Mouse (Mus musculus) heart, embryonic 13.5 days (tissue): ENCODE measurements at regions not wholly inside any gene's neighbourhood (a gene's known extent, or its start where the extent isn't known, plus 50 kb on each side); places are given as distances from the start of the nearest gene placed in this dataset.

ENCODE experiments used
- ATAC-seq: fragments of 200-750 bp; cut with Nextera tagmentation; 2 replicates; pipeline ENCODE4 v1.8.0; 2017; ENCODE audit warnings: moderate TSS enrichment; ENCODE audit not compliant: insufficient number of reproducible peaks, low FRiP score, low TSS enrichment; ENCODE audit errors: extremely low read depth
- H3K27ac ChIP-seq: fragments of 300-500 bp; sonication (generic); replicated peaks from 2 replicates; pipeline ENCODE4 v1.5.1; 2015; ENCODE audit warnings: moderate library complexity, mild to moderate bottlenecking, inconsistent platforms
- H3K27me3 ChIP-seq: fragments of 300-500 bp; sonication (generic); replicated peaks from 2 replicates; pipeline ENCODE4 v1.6.1; 2015; ENCODE audit warnings: mild to moderate bottlenecking, inconsistent platforms
- H3K36me3 ChIP-seq: fragments of 300-500 bp; sonication (generic); 2 replicates; pipeline ENCODE4 v1.6.1; 2015; ENCODE audit warnings: mild to moderate bottlenecking, inconsistent platforms
- H3K4me1 ChIP-seq: fragments of 300-500 bp; sonication (generic); 2 replicates; pipeline ENCODE4 v1.6.1; 2015; ENCODE audit warnings: inconsistent platforms
- H3K4me2 ChIP-seq: fragments of 300-500 bp; sonication (generic); 2 replicates; pipeline ENCODE4 v1.6.1; 2015; ENCODE audit warnings: inconsistent platforms, mild to moderate bottlenecking, moderate library complexity
- H3K4me3 ChIP-seq: fragments of 300-500 bp; sonication (generic); 2 replicates; pipeline ENCODE4 v1.5.1; 2015; ENCODE audit warnings: moderate library complexity, mild to moderate bottlenecking, inconsistent platforms
- H3K9ac ChIP-seq: fragments of 300-500 bp; sonication (generic); 2 replicates; pipeline ENCODE4 v1.6.1; 2015; ENCODE audit warnings: inconsistent platforms, mild to moderate bottlenecking, moderate library complexity
- H3K9me3 ChIP-seq: fragments of 300-500 bp; sonication (generic); 2 replicates; pipeline ENCODE4 v1.6.1; 2016; ENCODE audit warnings: inconsistent platforms
- WGBS: fragments of 180-500 bp; shearing (Covaris S2); methylation state at CpG from one replicate; pipeline ENCODE4 v1.1.7; 2015; ENCODE audit warnings: mixed read lengths; 5-methylcytosine and 5-hydroxymethylcytosine counted together

- no peak for ATAC-seq
- Histone ChIP-seq H3K4me3 (no peak overlapping the region), H3K27ac (no peak overlapping the region), H3K9me3 (no peaks in the 10 kb centered on the region), H3K27me3 (no peaks in the 10 kb centered on the region), H3K9ac (no peak overlapping the region), H3K4me1 (peaks cover 11% of the 10 kb centered on the region), H3K4me2 (no peak overlapping the region), H3K36me3 (no peaks in the 10 kb centered on the region)
- 67% methylated on average over 1 of the region's 1 CpGs for WGBS
These were observed 501.8 kb downstream of the Fat4 start for GRCm38 (mm10) chr3:39388491-39388890.

DNA sequence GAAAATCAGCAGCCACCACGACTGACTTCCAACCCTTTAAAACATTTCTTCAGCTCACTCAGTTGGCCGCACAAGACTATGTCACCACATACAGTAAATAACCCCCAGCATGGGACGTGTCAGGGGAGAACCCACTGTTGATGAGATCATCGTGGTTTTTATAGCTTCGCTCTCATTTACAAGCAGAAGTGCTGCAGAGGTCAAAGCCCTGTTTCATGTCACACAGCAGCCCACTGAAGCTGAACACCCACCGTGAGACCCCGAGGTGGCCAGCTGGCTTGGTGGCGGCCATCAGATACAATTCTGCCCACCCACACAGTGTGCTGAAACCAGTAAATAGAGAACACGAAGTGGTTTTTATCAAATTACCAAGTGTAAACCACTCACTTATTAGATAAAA lies 503.7 kb downstream of the Fat4 start:
- H3K4me3 ChIP-seq, result no peak overlapping the region
- peaks cover 11% of the 10 kb centered on the region for H3K4me1 ChIP-seq
- H3K36me3 ChIP-seq, result no peaks in the 10 kb centered on the region
- H3K9ac ChIP-seq, result no peak overlapping the region
- ATAC-seq, result no peak
- no peaks in the 10 kb centered on the region for H3K27me3 ChIP-seq
- WGBS, result 31% methylated on average over 9 of the region's 9 CpGs
- peak overlapping the region; percentile 28; the same call in 1 of the 2 replicates for H3K4me2 ChIP-seq
- no peaks in the 10 kb centered on the region for H3K9me3 ChIP-seq
- H3K27ac ChIP-seq, result no peak overlapping the region

DNA sequence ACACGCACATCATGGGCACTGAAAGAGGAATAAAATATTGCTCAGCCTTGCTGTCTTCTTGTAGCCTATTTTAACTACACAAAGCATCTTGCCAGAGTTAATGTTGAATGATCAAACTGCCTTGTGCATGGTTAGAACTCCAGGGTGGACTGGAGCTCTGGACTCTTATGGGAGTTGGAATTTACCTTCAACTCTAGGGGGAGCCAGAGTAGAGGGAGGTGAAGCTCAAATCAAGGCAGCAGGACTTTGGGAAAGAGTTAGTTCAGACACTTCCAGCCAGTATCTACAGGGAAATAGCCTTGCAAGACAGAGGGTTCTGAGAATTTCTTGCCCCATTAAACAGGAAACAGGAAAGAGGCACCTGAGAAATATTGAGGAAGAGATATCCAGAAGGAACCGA lies 505.3 kb downstream of the Fat4 start:
- H3K27ac ChIP-seq, result no peak overlapping the region
- WGBS, result 63% methylated on average over 2 of the region's 2 CpGs
- ATAC-seq, result no peak

GRCm38 (mm10) chr3:39396672-39397071 lies 509.9 kb downstream of the Fat4 start:
- Histone ChIP-seq H3K4me1 (no peaks in the 10 kb centered on the region), H3K36me3 (no peaks in the 10 kb centered on the region), H3K4me3 (no peak overlapping the region), H3K9me3 (no peaks in the 10 kb centered on the region), H3K27ac (no peak overlapping the region), H3K4me2 (no peak overlapping the region), H3K27me3 (no peaks in the 10 kb centered on the region), H3K9ac (no peak overlapping the region)
- ATAC-seq, result no peak

More for the DNA sequence above, 505.3 kb downstream of the Fat4 start:
- H3K9me3 ChIP-seq, result no peaks in the 10 kb centered on the region
- H3K36me3 ChIP-seq, result no peaks in the 10 kb centered on the region
- no peak overlapping the region for H3K4me3 ChIP-seq
- H3K27me3 ChIP-seq, result no peaks in the 10 kb centered on the region
- no peak overlapping the region for H3K9ac ChIP-seq
- H3K4me2 ChIP-seq, result no peak overlapping the region
- peaks cover 11% of the 10 kb centered on the region for H3K4me1 ChIP-seq

GRCm38 (mm10) chr3:39397255-39397654 lies 510.5 kb downstream of the Fat4 start:
- WGBS, result 70% methylated on average over 3 of the region's 3 CpGs
- no peaks in the 10 kb centered on the region for H3K27me3 ChIP-seq
- H3K27ac ChIP-seq, result no peak overlapping the region
- no peak for ATAC-seq
- no peaks in the 10 kb centered on the region for H3K9me3 ChIP-seq
- H3K4me3 ChIP-seq, result no peak overlapping the region
- H3K4me1 ChIP-seq, result no peaks in the 10 kb centered on the region
- no peak overlapping the region for H3K9ac ChIP-seq
- H3K4me2 ChIP-seq, result no peak overlapping the region
- H3K36me3 ChIP-seq, result no peaks in the 10 kb centered on the region

DNA sequence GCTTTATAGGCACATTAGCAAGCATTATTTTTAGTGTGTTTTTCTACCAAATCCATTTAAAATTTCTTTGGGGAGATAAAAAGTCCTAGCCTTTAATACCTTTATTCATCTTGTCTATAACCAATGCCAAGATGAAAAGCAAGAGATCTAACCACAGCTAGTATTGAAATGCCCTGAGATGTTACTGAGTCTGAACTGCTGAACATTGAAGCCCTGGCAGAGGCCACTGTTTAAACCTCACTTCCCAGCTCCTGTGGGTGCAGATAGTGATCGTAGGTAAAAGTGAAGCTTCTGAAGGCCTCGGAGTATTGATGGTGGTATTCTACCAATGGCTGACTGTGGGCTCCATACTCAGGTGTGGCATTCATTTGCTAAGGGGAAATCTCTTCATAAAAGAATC lies 510.9 kb downstream of the Fat4 start:
- WGBS, result 81% methylated on average over 2 of the region's 2 CpGs
- Histone ChIP-seq H3K4me3 (no peak overlapping the region), H3K9ac (no peak overlapping the region), H3K27me3 (no peaks in the 10 kb centered on the region), H3K36me3 (no peaks in the 10 kb centered on the region), H3K27ac (no peak overlapping the region), H3K9me3 (no peaks in the 10 kb centered on the region), H3K4me1 (no peaks in the 10 kb centered on the region), H3K4me2 (no peak overlapping the region)
- ATAC-seq, result no peak

DNA sequence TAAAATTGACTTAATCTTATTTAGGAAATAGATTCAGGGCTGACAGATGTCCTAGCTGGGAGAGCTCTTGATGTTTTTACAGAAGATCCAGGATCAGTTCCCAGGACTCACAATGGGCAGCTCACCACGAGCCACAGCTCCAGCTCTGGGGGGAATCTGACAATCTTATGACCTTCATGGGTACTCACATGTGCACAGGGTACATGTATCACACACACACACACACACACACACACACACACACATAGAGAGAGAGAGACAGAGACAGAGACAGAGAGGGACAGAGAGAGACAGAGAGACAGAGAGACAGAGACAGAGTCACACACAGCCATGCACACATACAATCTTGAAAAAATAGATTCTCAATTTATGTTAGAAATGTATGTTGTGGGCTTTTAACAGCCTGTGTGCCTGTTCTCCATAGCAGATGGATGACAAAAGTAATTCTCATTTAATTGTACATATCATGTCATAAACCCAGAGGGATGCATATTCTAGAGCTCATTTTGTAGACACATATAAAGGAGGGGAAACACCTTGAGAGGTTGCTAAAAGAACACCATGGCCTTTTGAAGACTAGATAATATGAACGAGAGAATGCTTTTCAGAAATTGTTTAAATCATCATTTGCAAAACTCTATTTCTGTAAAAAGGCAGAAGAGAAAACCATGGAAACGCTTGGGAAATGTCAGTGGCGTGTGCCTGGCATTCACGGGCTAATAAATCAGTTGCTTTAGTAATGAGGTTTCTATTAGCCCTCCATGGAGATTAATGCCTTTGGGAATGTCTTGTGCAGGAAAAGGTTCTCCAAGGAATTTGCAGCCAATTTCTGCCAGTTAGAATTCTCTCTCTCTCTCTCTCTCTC lies 538.3 kb downstream of the Fat4 start:
- no peaks in the 10 kb centered on the region for H3K9me3 ChIP-seq
- no peak overlapping the region for H3K4me3 ChIP-seq
- H3K4me2 ChIP-seq, result no peak overlapping the region
- no peak overlapping the region for H3K9ac ChIP-seq
- ATAC-seq, result no peak
- H3K36me3 ChIP-seq, result no peaks in the 10 kb centered on the region
- H3K27me3 ChIP-seq, result no peaks in the 10 kb centered on the region
- 74% methylated on average over 5 of the region's 5 CpGs for WGBS
- no peaks in the 10 kb centered on the region for H3K4me1 ChIP-seq
- H3K27ac ChIP-seq, result no peak overlapping the region

- no peaks in the 10 kb centered on the region for H3K9me3 ChIP-seq
- no peaks in the 10 kb centered on the region for H3K36me3 ChIP-seq
- no peak overlapping the region for H3K4me3 ChIP-seq
- ATAC-seq, result no peak
- H3K9ac ChIP-seq, result no peak overlapping the region
- H3K4me2 ChIP-seq, result no peak overlapping the region
- 70% methylated on average over 2 of the region's 2 CpGs for WGBS
- H3K27me3 ChIP-seq, result no peaks in the 10 kb centered on the region
- H3K4me1 ChIP-seq, result no peaks in the 10 kb centered on the region
- H3K27ac ChIP-seq, result no peak overlapping the region
These were observed 538.9 kb downstream of the Fat4 start for GRCm38 (mm10) chr3:39425643-39426016.

- Histone ChIP-seq H3K27ac (no peak overlapping the region), H3K9me3 (no peaks in the 10 kb centered on the region), H3K4me2 (peak overlapping the region; percentile 37; the same call in 1 of the 2 replicates), H3K4me3 (no peak overlapping the region), H3K27me3 (no peaks in the 10 kb centered on the region), H3K9ac (no peak overlapping the region), H3K4me1 (no peaks in the 10 kb centered on the region), H3K36me3 (no peaks in the 10 kb centered on the region)
- WGBS, result 51% methylated on average over 10 of the region's 10 CpGs
- no peak for ATAC-seq
These were observed 556.6 kb downstream of the Fat4 start for GRCm38 (mm10) chr3:39443328-39443727.

- Histone ChIP-seq H3K4me2 (no peak overlapping the region), H3K27me3 (no peaks in the 10 kb centered on the region), H3K4me1 (peaks cover 15% of the 10 kb centered on the region; the same call in 1 of the 2 replicates), H3K9ac (no peak overlapping the region), H3K27ac (no peak overlapping the region), H3K36me3 (no peaks in the 10 kb centered on the region), H3K4me3 (no peak overlapping the region), H3K9me3 (no peaks in the 10 kb centered on the region)
- no peak for ATAC-seq
These were observed 568.9 kb downstream of the Fat4 start for GRCm38 (mm10) chr3:39455650-39456049.

DNA sequence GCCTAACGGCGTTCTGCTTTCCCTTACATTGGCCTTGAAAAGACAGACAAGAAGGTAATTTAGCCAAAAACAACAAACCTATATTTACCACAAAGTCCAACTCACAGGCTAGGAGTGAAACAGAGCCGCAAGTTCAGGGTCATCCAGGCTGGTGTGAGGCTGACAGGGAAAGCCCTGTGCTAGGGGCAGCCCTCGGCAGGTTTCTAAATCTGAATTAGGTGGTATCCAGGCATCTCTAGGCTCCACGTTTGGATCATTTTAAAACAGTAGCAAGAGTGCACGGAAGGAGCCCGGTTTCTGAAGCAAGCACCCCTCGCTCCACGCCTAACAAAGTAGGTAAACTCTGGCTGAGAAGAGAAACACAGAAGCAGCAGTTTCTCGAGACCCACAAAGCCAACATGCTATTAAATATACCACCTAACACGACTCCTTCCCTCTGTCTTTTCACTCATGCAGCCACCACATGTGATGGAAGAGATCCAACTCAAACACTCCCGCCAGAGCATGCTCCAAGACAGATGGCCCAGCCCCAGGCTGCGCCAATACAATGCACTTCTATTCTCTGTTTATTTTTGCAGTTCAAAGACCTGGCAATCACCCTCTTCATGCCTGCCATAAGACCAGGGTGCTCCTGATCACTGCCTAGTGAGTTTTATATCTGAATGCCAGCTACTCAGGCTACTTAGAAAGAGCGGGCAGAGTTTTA lies 573.6 kb downstream of the Fat4 start:
- Histone ChIP-seq H3K4me1 (peaks cover 16% of the 10 kb centered on the region; the same call in 1 of the 2 replicates), H3K27me3 (no peaks in the 10 kb centered on the region), H3K4me2 (peak overlapping the region; percentile 15; the same call in 1 of the 2 replicates), H3K27ac (peak overlapping the region; percentile 71), H3K4me3 (no peak overlapping the region), H3K9ac (no peak overlapping the region), H3K36me3 (no peaks in the 10 kb centered on the region), H3K9me3 (no peaks in the 10 kb centered on the region)
- ATAC-seq, result no peak
- WGBS, result 57% methylated on average over 14 of the region's 14 CpGs

GRCm38 (mm10) chr3:39461561-39461960 lies 574.8 kb downstream of the Fat4 start:
- H3K4me2 ChIP-seq, result no peak overlapping the region
- 84% methylated on average over 4 of the region's 4 CpGs for WGBS
- H3K9me3 ChIP-seq, result no peaks in the 10 kb centered on the region
- no peak for ATAC-seq
- H3K27me3 ChIP-seq, result no peaks in the 10 kb centered on the region
- H3K4me1 ChIP-seq, result peaks cover 12% of the 10 kb centered on the region; the same call in 1 of the 2 replicates
- H3K9ac ChIP-seq, result no peak overlapping the region
- no peak overlapping the region for H3K4me3 ChIP-seq
- no peaks in the 10 kb centered on the region for H3K36me3 ChIP-seq
- H3K27ac ChIP-seq, result no peak overlapping the region
